Mouse (Mus musculus) forebrain, embryonic 14.5 days (tissue): ENCODE results near the gene Derl3. TPM values are rescaled to one million over a fixed set of nuclear protein-coding genes. Genes with fewer than 3 reads are reported as not detected.

Experiments
- ATAC-seq: fragments of 200-750 bp; cut with Nextera tagmentation; 2 replicates; pipeline ENCODE4 v1.8.0; 2017; ENCODE audit warnings: mild to moderate bottlenecking, moderate library complexity
- DNase-seq: peaks from one replicate; pipeline ENCODE4 v3.0.0-alpha.2; 2015; ENCODE audit warnings: low spot score
- H3K27ac ChIP-seq: fragments of 300-500 bp; sonication (generic); 2 replicates; pipeline ENCODE4 v1.5.1; 2014; ENCODE audit warnings: low read depth, mild to moderate bottlenecking, control low read depth, low read length, moderate library complexity
- H3K27me3 ChIP-seq: fragments of 300-500 bp; sonication (generic); replicated peaks from 2 replicates; pipeline ENCODE4 v1.6.1; 2014; ENCODE audit warnings: low read length, control low read depth, mixed read lengths; ENCODE audit not compliant: control insufficient read depth, insufficient read depth
- H3K36me3 ChIP-seq: fragments of 300-500 bp; sonication (generic); 2 replicates; pipeline ENCODE4 v1.6.1; 2014; ENCODE audit warnings: low read length, control low read depth; ENCODE audit not compliant: control insufficient read depth, insufficient read depth
- H3K4me1 ChIP-seq: fragments of 300-500 bp; sonication (generic); 2 replicates; pipeline ENCODE4 v1.6.1; 2014; ENCODE audit warnings: antibody characterized with exemption, low read length, control low read depth; ENCODE audit not compliant: control insufficient read depth, insufficient read depth
- H3K4me2 ChIP-seq: fragments of 300-500 bp; sonication (generic); 2 replicates; pipeline ENCODE4 v1.6.1; 2014; ENCODE audit warnings: mild to moderate bottlenecking, control low read depth, low read length
- H3K4me3 ChIP-seq: fragments of 300-500 bp; sonication (generic); 2 replicates; pipeline ENCODE4 v1.5.1; 2014; ENCODE audit warnings: low read depth, low read length, control low read depth
- H3K9ac ChIP-seq: fragments of 300-500 bp; sonication (generic); 2 replicates; pipeline ENCODE4 v1.6.1; 2014; ENCODE audit warnings: mild to moderate bottlenecking, low read length, control low read depth, moderate library complexity
- H3K9me3 ChIP-seq: fragments of 300-500 bp; sonication (generic); replicated peaks from 2 replicates; pipeline ENCODE4 v1.6.1; 2016; ENCODE audit warnings: low read length, control low read depth, mixed read lengths; ENCODE audit not compliant: control insufficient read depth
- WGBS: fragments of 180-500 bp; shearing (Covaris S2); extraction: QIAGEN DNeasy Blood & Tissue Kit; methylation state at CpG from one replicate; pipeline ENCODE4 v1.1.7; 2014; 5-methylcytosine and 5-hydroxymethylcytosine counted together
- polyA plus RNA-seq: library from polyadenylated mRNA; unstranded; fragments of >200 nt; fragmentation: Nextera tagmentation; extraction: Ambion mirVana; gene quantifications from 2 replicates; pipeline ENCODE4 v1.2.1, GENCODE M21; 2014

The Derl3 gene
- polyA plus RNA-seq, 1 experiment from 2014 or later = 1.6 TPM

DNA sequence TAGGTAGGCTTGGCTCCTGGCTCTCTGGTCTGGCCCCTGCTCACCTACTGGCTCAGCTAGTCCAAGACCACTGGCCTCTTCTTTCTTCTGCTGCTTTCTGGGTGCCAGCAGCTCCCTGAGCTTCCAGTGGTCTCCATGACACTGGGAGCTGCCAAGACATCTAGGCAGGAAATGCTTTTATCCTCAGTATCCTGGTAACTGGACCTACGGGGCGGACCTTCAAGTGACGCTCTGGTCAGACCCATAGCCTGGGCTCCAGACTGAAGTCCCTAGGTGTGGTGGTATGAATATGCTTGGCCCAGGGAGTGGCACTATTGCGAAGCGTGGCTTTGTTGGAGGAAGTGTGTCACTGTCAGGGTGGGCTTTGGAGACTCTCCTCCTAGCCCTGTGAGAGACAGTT, 47.3 kb downstream of the Derl3 start, which contains the start of gene Gm867:
Gene Gm867 (minus strand): TSS at position 153 of the 400 bp plus-strand sequence.
- no peak within 1 kb of the TSS for H3K27ac ChIP-seq
- 89% methylated on average over 5 of the region's 5 CpGs for WGBS

GRCm38 (mm10) chr10:75941042-75941824, 48.0 kb downstream of the Derl3 start:
- no peak overlapping the region for H3K4me3 ChIP-seq
- H3K27ac ChIP-seq = no peak overlapping the region
- no peak overlapping the region for H3K9ac ChIP-seq
- 54% methylated on average over 9 of the region's 9 CpGs for WGBS
- H3K4me1 ChIP-seq = peaks cover 5% of the 10 kb centered on the region; the same call in 1 of the 2 replicates
- ATAC-seq = no peak
- peaks cover 9% of the 10 kb centered on the region for H3K27me3 ChIP-seq
- DNase-seq = no peak
- H3K36me3 ChIP-seq = no peaks in the 10 kb centered on the region
- no peaks in the 10 kb centered on the region for H3K9me3 ChIP-seq
- H3K4me2 ChIP-seq = no peak overlapping the region

More for the DNA sequence above, 47.3 kb downstream of the Derl3 start, which contains the start of gene Gm867:
- peaks cover 16% of the 10 kb centered on the region for H3K27me3 ChIP-seq
- H3K9me3 ChIP-seq = no peaks in the 10 kb centered on the region
- no peak for ATAC-seq
- no peak within 1 kb of the TSS for H3K4me2 ChIP-seq
- H3K4me3 ChIP-seq = no peak within 1 kb of the TSS
- no peak for DNase-seq
- no peaks in the 10 kb centered on the region for H3K36me3 ChIP-seq
- H3K4me1 ChIP-seq = peaks cover 9% of the 10 kb centered on the region; the same call in 1 of the 2 replicates
- no peak within 1 kb of the TSS for H3K9ac ChIP-seq

DNA sequence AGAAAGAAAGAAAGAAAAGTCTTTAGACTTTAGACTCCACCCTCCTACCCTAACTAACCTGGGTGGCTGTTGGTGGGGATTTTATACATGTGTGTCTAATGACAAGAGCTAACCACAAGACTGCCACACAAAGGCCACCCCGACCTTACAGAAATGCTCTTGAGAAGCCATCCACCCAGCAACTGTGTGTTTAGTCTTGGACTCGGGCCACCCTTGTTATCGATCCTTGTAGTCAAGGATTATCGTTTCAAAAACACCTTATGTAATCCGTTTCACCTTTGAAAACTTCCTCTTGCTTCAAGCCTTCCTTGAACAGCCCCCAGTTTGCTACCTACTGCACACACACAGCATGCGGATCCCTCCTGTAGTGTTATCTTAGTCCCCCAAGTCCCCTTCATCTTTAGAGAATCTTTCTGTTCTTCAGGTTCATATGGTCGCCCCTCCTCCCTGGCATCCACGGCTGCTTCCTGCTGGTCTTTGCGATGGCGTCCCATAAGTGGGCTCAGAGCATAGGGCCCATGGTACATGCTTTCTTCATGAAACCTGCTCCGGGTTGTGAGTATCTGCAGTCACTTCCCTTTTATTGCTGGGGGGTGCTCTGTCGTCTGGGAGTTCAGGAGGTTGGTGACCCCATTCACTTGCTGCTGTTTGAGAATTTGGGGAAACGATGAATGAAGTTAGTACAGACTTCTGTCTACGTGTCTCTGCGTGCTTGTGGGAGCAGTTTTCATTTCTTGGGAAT, 49.7 kb downstream of the Derl3 start, which contains the start of gene Vpreb3:
Gene Vpreb3 (plus strand): TSS at position 322 of the 742 bp plus-strand sequence.
- H3K4me2 ChIP-seq = no peak within 1 kb of the TSS
- no peak within 1 kb of the TSS for H3K4me3 ChIP-seq
- no peak for DNase-seq
- ATAC-seq = no peak
- H3K27me3 ChIP-seq = no peaks in the 10 kb centered on the region
- H3K4me1 ChIP-seq = peaks cover 5% of the 10 kb centered on the region; the same call in 1 of the 2 replicates
- no peaks in the 10 kb centered on the region for H3K9me3 ChIP-seq
- no peak within 1 kb of the TSS for H3K9ac ChIP-seq
- 86% methylated on average over 15 of the region's 15 CpGs for WGBS
- H3K27ac ChIP-seq = no peak within 1 kb of the TSS
- H3K36me3 ChIP-seq = no peaks in the 10 kb centered on the region

GRCm38 (mm10) chr10:75944066-75944772, 51.0 kb downstream of the Derl3 start:
- no peaks in the 10 kb centered on the region for H3K27me3 ChIP-seq
- H3K4me3 ChIP-seq = no peak overlapping the region
- 21% methylated on average over 11 of the region's 11 CpGs for WGBS
- DNase-seq = peak; percentile 66
- H3K4me2 ChIP-seq = no peak overlapping the region
- no peaks in the 10 kb centered on the region for H3K9me3 ChIP-seq
- no peak overlapping the region for H3K27ac ChIP-seq
- H3K36me3 ChIP-seq = no peaks in the 10 kb centered on the region
- no peak; the same call in 1 of the 2 replicates for ATAC-seq
- no peak overlapping the region for H3K9ac ChIP-seq
- peaks cover 5% of the 10 kb centered on the region; the same call in 1 of the 2 replicates for H3K4me1 ChIP-seq

DNA sequence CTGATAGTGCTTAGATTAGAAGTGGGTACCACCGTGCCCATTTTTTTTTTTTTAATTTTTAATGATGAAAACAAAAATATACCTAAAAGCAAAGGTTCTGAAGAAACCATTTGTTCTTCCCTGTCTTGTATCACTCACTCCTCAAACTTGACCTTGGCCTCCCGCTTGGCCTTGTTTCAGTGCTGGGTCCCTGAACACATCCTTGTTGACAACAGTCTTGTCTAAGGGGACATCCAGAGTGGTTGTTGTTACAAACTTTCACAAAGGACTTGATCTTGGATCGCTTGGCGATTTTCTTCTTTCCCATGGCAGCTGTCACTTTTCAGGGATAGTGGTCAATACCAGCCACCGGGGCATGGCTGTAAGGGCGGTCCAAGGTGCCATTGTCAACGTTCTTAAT, 52.0 kb downstream of the Derl3 start:
- Histone ChIP-seq H3K4me3 (no peak overlapping the region), H3K9me3 (no peaks in the 10 kb centered on the region), H3K4me2 (no peak overlapping the region), H3K4me1 (peaks cover 5% of the 10 kb centered on the region; the same call in 1 of the 2 replicates), H3K9ac (no peak overlapping the region), H3K36me3 (no peaks in the 10 kb centered on the region), H3K27ac (no peak overlapping the region), H3K27me3 (no peaks in the 10 kb centered on the region; the same call in 1 of the 2 replicates)
- WGBS = 93% methylated on average over 7 of the region's 7 CpGs
- DNase-seq (no peak), ATAC-seq (no peak)

Other genes with a start within 250 kb of the Derl3 start
- 1.3 TPM in 2 replicates for gene Susd2, start 249.4 kb upstream of the Derl3 start, polyA plus RNA-seq
- gene Cabin1, start 129.1 kb upstream of the Derl3 start, polyA plus RNA-seq = 32.0 and 40.5 TPM in 2 replicates
- 65.1 and 79.7 TPM in 2 replicates for gene Ddt, start 120.0 kb upstream of the Derl3 start, polyA plus RNA-seq
- gene Gm20441, start 112.5 kb upstream of the Derl3 start, polyA plus RNA-seq = 0.34 TPM in 1 of 2 replicates, not detected in the other
- 0.67 and 1.2 TPM in 2 replicates for gene Gstt3, start 112.0 kb upstream of the Derl3 start, polyA plus RNA-seq
- 11.5 and 13.0 TPM in 2 replicates for gene Gstt1, start 94.8 kb upstream of the Derl3 start, polyA plus RNA-seq
- not detected in 2 replicates for gene Gstt4, start 70.9 kb upstream of the Derl3 start, polyA plus RNA-seq
- gene Gstt2, start 56.0 kb upstream of the Derl3 start, polyA plus RNA-seq = 4.1 and 6.0 TPM in 2 replicates
- 1,715 and 2,306 TPM in 2 replicates for gene Mif, start 33.2 kb upstream of the Derl3 start, polyA plus RNA-seq
- 253 and 292 TPM in 2 replicates for gene Smarcb1, start 28.2 kb downstream of the Derl3 start, polyA plus RNA-seq
- 32.7 TPM in 2 replicates for gene Chchd10, start 39.7 kb downstream of the Derl3 start, polyA plus RNA-seq
- 19.4 and 25.1 TPM in 2 replicates for gene Mmp11, start 43.1 kb downstream of the Derl3 start, polyA plus RNA-seq
- gene Gm867, start 47.3 kb downstream of the Derl3 start, polyA plus RNA-seq = not detected in 2 replicates
- 0.63 TPM in 1 of 2 replicates, not detected in the other for gene Vpreb3, start 49.6 kb downstream of the Derl3 start, polyA plus RNA-seq
- not detected in 2 replicates for gene Gm5134, start 61.1 kb downstream of the Derl3 start, polyA plus RNA-seq
- gene Zfp280b, start 139.2 kb downstream of the Derl3 start, polyA plus RNA-seq = 11.7 and 12.2 TPM in 2 replicates
- gene Slc5a4b, start 217.5 kb downstream of the Derl3 start, polyA plus RNA-seq = not detected in 2 replicates